Mouse (Mus musculus) heart, postnatal 14 days (tissue): ENCODE measurements at regions not wholly inside any gene's neighbourhood (a gene's known extent, or its start where the extent isn't known, plus 50 kb on each side); places are given as distances from the start of the nearest gene placed in this dataset.
"Not testable (repeated sequence)": the region's sequence is repeated elsewhere in the genome, so short reads cannot be mapped to it uniquely, and the experiment has no call there.

Source experiments
- DNase-seq, 2 experiments: peaks; one replicate each; pipeline ENCODE4 v3.0.0; 2021 to 2022
- intact Hi-C: fragments of 180-260 bp; cut with DNase I; formaldehyde crosslinking; loops from one replicate; pipeline ENCODE4 v1.15.1; 2025

GRCm38 (mm10) chr6:140816359-140816758 is 87.3 kb downstream of the Gm11077 start:
- intact Hi-C loops, result no loop called here
- DNase-seq, result no peak

- intact Hi-C loops, result no loop called here
- no peak for DNase-seq
These were observed 87.7 kb downstream of the Gm11077 start for GRCm38 (mm10) chr6:140816831-140817230.

GRCm38 (mm10) chr6:140819451-140819878 is 90.4 kb downstream of the Gm11077 start:
- intact Hi-C loops, result no loop called here
- peak in 1 of 2 experiments; percentile 12 for DNase-seq

GRCm38 (mm10) chr6:140826522-140826921 is 97.4 kb downstream of the Gm11077 start:
- no peak for DNase-seq
- intact Hi-C loops, result no loop called here

GRCm38 (mm10) chr6:140827651-140828050 is 98.6 kb downstream of the Gm11077 start:
- intact Hi-C loops, result no loop called here
- no peak for DNase-seq

- intact Hi-C loops, result no loop called here
- DNase-seq, result no peak
These were observed 114.4 kb downstream of the Gm11077 start for GRCm38 (mm10) chr6:140843292-140843991.

GRCm38 (mm10) chr6:140847165-140847564 is 118.1 kb downstream of the Gm11077 start:
- intact Hi-C loops, result no loop called here

GRCm38 (mm10) chr6:140852420-140852819 is 123.3 kb downstream of the Gm11077 start:
- DNase-seq, result no peak
- intact Hi-C loops, result loop anchor here (10.0 kb wide), 2 partner anchors 88 to 138 kb away; no protein-coding TSS in a partner anchor

More at GRCm38 (mm10) chr6:140847165-140847564, 118.1 kb downstream of the Gm11077 start:
- DNase-seq, result no peak

- intact Hi-C loops, result loop anchor here (10.0 kb wide), 2 partner anchors 89 to 139 kb away; no protein-coding TSS in a partner anchor
- peak; percentile 57 to 80 for DNase-seq
These were observed 124.4 kb downstream of the Gm11077 start for GRCm38 (mm10) chr6:140853508-140853907.

GRCm38 (mm10) chr6:140854691-140855090 is 125.6 kb downstream of the Gm11077 start:
- DNase-seq, result no peak
- intact Hi-C loops, result loop anchor here (10.0 kb wide), 2 partner anchors 90 to 140 kb away; no protein-coding TSS in a partner anchor

GRCm38 (mm10) chr6:140856468-140857117 is 127.5 kb downstream of the Gm11077 start:
- intact Hi-C loops, result loop anchor here (10.0 kb wide), 2 partner anchors 92 to 142 kb away; no protein-coding TSS in a partner anchor
- DNase-seq, result no peak

GRCm38 (mm10) chr6:140857118-140857746 is 128.1 kb downstream of the Gm11077 start:
- intact Hi-C loops, result loop anchor here (10.0 kb wide), 2 partner anchors 92 to 142 kb away; no protein-coding TSS in a partner anchor
- no peak for DNase-seq

GRCm38 (mm10) chr6:140869523-140869922 is 140.4 kb downstream of the Gm11077 start:
- DNase-seq, intact Hi-C loops: not testable (repeated sequence)

GRCm38 (mm10) chr6:140874831-140875230 is 145.7 kb downstream of the Gm11077 start:
- intact Hi-C loops, result no loop called here
- no peak for DNase-seq

GRCm38 (mm10) chr6:140883651-140884050 is 154.6 kb downstream of the Gm11077 start:
- DNase-seq, result no peak
- intact Hi-C loops, result no loop called here

- intact Hi-C loops, result no loop called here
- no peak for DNase-seq
These were observed 159.5 kb downstream of the Gm11077 start for GRCm38 (mm10) chr6:140888610-140889009.

- DNase-seq, result no peak
- intact Hi-C loops, result no loop called here
These were observed 161.0 kb downstream of the Gm11077 start for GRCm38 (mm10) chr6:140890060-140890459.

GRCm38 (mm10) chr6:140890591-140890990 is 161.5 kb downstream of the Gm11077 start:
- intact Hi-C loops, result no loop called here
- DNase-seq, result no peak

- intact Hi-C loops, result no loop called here
- DNase-seq, result no peak
These were observed 165.4 kb downstream of the Gm11077 start for GRCm38 (mm10) chr6:140894467-140894866.

- intact Hi-C loops, result no loop called here
These were observed 166.4 kb downstream of the Gm11077 start for GRCm38 (mm10) chr6:140895441-140895840.

GRCm38 (mm10) chr6:140897111-140897510 is 168.0 kb downstream of the Gm11077 start:
- intact Hi-C loops, result no loop called here
- no peak for DNase-seq

More at GRCm38 (mm10) chr6:140895441-140895840, 166.4 kb downstream of the Gm11077 start:
- no peak for DNase-seq
